Mouse (Mus musculus) monocyte, adult 5-6 weeks (primary cell): ENCODE results near the gene Tmem129. TPM values are rescaled to one million over a fixed set of nuclear protein-coding genes. Genes with fewer than 3 reads are reported as not detected.

Experiments used
- ATAC-seq: fragments of 153-309, 156-312 bp; replicated peaks from 2 replicates; pipeline ENCODE4 v1.8.0; 2017; ENCODE audit warnings: mild to moderate bottlenecking; ENCODE audit not compliant: low TSS enrichment, insufficient number of reproducible peaks, severe bottlenecking, poor library complexity, low FRiP score
- total RNA-seq: library from RNA; stranded (forward); fragments of 200-1000, 200-491, 200-594 nt; gene quantifications from 3 replicates; pipeline ENCODE4 v1.2.3, GENCODE M21; 2017

Tmem129 gene
- total RNA-seq = 5.3 to 21.8 TPM (median 6.9 TPM) in 3 replicates

GRCm38 (mm10) chr5:33657787-33658663 lies at the start of gene Tmem129, which contains the start of gene Tacc3:
Gene Tmem129 (minus strand): TSS chr5:33658416.
Gene Tacc3 (plus strand): TSS chr5:33658128.
- ATAC-seq = peak; percentile 90

GRCm38 (mm10) chr5:33707163-33707562 lies 48.9 kb upstream of the Tmem129 start:
- ATAC-seq = no peak

- no peak for ATAC-seq
Observed at GRCm38 (mm10) chr5:33706350-33706629, 48.1 kb upstream of the Tmem129 start.

GRCm38 (mm10) chr5:33705612-33706349 lies 47.6 kb upstream of the Tmem129 start:
- no peak for ATAC-seq

GRCm38 (mm10) chr5:33704945-33705611 lies 46.9 kb upstream of the Tmem129 start:
- ATAC-seq = no peak

GRCm38 (mm10) chr5:33703999-33704398 lies 45.8 kb upstream of the Tmem129 start:
- ATAC-seq = no peak

GRCm38 (mm10) chr5:33701832-33702231 lies 43.6 kb upstream of the Tmem129 start:
- ATAC-seq = no peak

- no peak for ATAC-seq
Observed at GRCm38 (mm10) chr5:33700010-33700409, 41.8 kb upstream of the Tmem129 start.

- no peak for ATAC-seq
Observed at GRCm38 (mm10) chr5:33698669-33699068, 40.5 kb upstream of the Tmem129 start.

- ATAC-seq = no peak
Observed at GRCm38 (mm10) chr5:33697947-33698512, 39.8 kb upstream of the Tmem129 start.

GRCm38 (mm10) chr5:33697534-33697933 lies 39.3 kb upstream of the Tmem129 start:
- no peak for ATAC-seq

- ATAC-seq = no peak
Observed at GRCm38 (mm10) chr5:33696430-33696829, 38.2 kb upstream of the Tmem129 start.

GRCm38 (mm10) chr5:33695718-33696121 lies 37.5 kb upstream of the Tmem129 start:
- ATAC-seq = no peak

GRCm38 (mm10) chr5:33694848-33695717 lies 36.9 kb upstream of the Tmem129 start:
- no peak for ATAC-seq

GRCm38 (mm10) chr5:33694461-33694847 lies 36.2 kb upstream of the Tmem129 start:
- ATAC-seq = no peak

GRCm38 (mm10) chr5:33692393-33692792 lies 34.2 kb upstream of the Tmem129 start:
- no peak for ATAC-seq

- no peak for ATAC-seq
Observed at GRCm38 (mm10) chr5:33689852-33690645, 31.8 kb upstream of the Tmem129 start.
